Mouse (Mus musculus) limb, embryonic 12.5 days (tissue): ENCODE results near the gene Ankar. TPM values are rescaled to one million over a fixed set of nuclear protein-coding genes. Genes with fewer than 3 reads are reported as not detected.
A peak's percentile ranks its signal among the peaks of the same experiment; 100 is the strongest.

Source experiments
- ATAC-seq: fragments of 200-750 bp; cut with Nextera tagmentation; 2 replicates; pipeline ENCODE4 v1.8.0; 2017; ENCODE audit warnings: low read depth, moderate TSS enrichment; ENCODE audit not compliant: insufficient number of reproducible peaks, insufficient read depth, low FRiP score, low TSS enrichment
- H3K27ac ChIP-seq: fragments of 300-500 bp; sonication (generic); 2 replicates; pipeline ENCODE4 v1.5.1; 2016; ENCODE audit warnings: mild to moderate bottlenecking, moderate library complexity
- H3K27me3 ChIP-seq: fragments of 300-500 bp; sonication (generic); 2 replicates; pipeline ENCODE4 v1.6.1; 2016; ENCODE audit warnings: mild to moderate bottlenecking, moderate library complexity
- H3K36me3 ChIP-seq: fragments of 300-500 bp; sonication (generic); 2 replicates; pipeline ENCODE4 v1.6.1; 2016; ENCODE audit warnings: mild to moderate bottlenecking, moderate library complexity
- H3K4me1 ChIP-seq: fragments of 300-500 bp; sonication (generic); replicated peaks from 2 replicates; pipeline ENCODE4 v1.6.1; 2016
- H3K4me2 ChIP-seq: fragments of 300-500 bp; sonication (generic); 2 replicates; pipeline ENCODE4 v1.6.1; 2016; ENCODE audit warnings: mild to moderate bottlenecking, moderate library complexity
- H3K4me3 ChIP-seq: fragments of 300-500 bp; sonication (generic); replicated peaks from 2 replicates; pipeline ENCODE4 v1.5.1; 2016; ENCODE audit warnings: mild to moderate bottlenecking
- H3K9ac ChIP-seq: fragments of 300-500 bp; sonication (generic); replicated peaks from 2 replicates; pipeline ENCODE4 v1.6.1; 2016; ENCODE audit warnings: mild to moderate bottlenecking, moderate library complexity
- H3K9me3 ChIP-seq: fragments of 300-500 bp; sonication (generic); 2 replicates; pipeline ENCODE4 v1.6.1; 2016; ENCODE audit warnings: mild to moderate bottlenecking, moderate library complexity
- WGBS: fragments of 180-500 bp; shearing (Covaris S2); methylation state at CpG from one replicate; pipeline ENCODE4 v1.1.7; 2016; 5-methylcytosine and 5-hydroxymethylcytosine counted together
- polyA plus RNA-seq: library from polyadenylated mRNA; unstranded; fragments of >200 nt; fragmentation: Nextera tagmentation; extraction: Ambion mirVana; gene quantifications from 2 replicates; pipeline ENCODE4 v1.2.1, GENCODE M21; 2016

Gene Ankar
- polyA plus RNA-seq, 1 experiment from 2014 or later = not detected

DNA sequence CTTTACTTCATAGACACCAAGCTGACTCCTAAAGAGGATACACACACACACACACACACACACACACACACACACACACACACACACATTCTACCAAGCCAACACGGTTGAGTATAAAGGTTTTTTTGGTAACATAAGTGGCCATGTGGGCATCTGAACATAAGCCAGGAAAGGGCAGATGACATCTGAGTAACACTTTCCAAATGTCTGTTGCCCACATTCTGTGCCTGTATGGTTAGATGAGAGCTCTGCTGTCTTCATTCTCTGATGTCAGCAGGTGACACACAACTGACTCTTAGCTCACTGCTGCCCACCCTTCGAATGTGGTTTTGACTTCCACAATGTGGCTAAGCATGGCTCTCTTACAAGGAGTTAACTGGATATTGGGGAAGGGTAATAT, 24.0 kb upstream of the Ankar start:
- Histone ChIP-seq H3K36me3 (peaks cover 8% of the 10 kb centered on the region; the same call in 1 of the 2 replicates), H3K27me3 (no peaks in the 10 kb centered on the region), H3K9me3 (no peaks in the 10 kb centered on the region), H3K4me3 (no peak overlapping the region), H3K4me2 (no peak overlapping the region), H3K4me1 (peaks cover 14% of the 10 kb centered on the region), H3K27ac (no peak overlapping the region), H3K9ac (no peak overlapping the region)
- WGBS = 85% methylated on average over 2 of the region's 2 CpGs
- ATAC-seq = no peak

GRCm38 (mm10) chr1:72722646-72723045, 22.3 kb upstream of the Ankar start:
- ATAC-seq = no peak
- Histone ChIP-seq H3K9me3 (no peaks in the 10 kb centered on the region), H3K4me3 (no peak overlapping the region), H3K4me2 (no peak overlapping the region), H3K27me3 (no peaks in the 10 kb centered on the region), H3K9ac (no peak overlapping the region), H3K27ac (no peak overlapping the region), H3K4me1 (no peaks in the 10 kb centered on the region), H3K36me3 (peaks cover 10% of the 10 kb centered on the region; the same call in 1 of the 2 replicates)
- WGBS = 51% methylated on average over 8 of the region's 8 CpGs

- no peaks in the 10 kb centered on the region for H3K4me1 ChIP-seq
- H3K36me3 ChIP-seq = peaks cover 16% of the 10 kb centered on the region
- ATAC-seq = no peak
Measured at GRCm38 (mm10) chr1:72720115-72720725, 19.8 kb upstream of the Ankar start.

DNA sequence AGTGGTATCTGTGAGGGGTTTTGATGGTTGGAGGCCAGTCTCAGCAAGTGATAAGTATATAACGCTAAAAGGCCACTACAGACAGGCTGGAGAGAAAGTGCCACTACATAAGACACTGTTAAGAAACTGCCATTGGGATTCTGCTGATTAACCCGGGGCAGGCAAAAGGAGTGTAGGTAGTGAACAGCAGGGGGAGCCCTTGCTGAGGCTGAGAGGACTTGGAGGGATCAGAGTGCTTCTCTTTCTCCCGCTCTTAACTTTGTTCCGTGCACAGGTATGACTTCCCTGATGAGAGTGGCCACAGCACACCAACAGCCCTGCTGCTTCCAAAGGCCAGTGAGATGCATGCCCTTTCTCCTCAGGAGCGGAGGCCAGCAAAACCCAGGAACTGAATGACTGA, 18.5 kb upstream of the Ankar start:
- Histone ChIP-seq H3K27ac (no peak overlapping the region), H3K4me3 (no peak overlapping the region), H3K27me3 (no peaks in the 10 kb centered on the region), H3K4me2 (no peak overlapping the region), H3K9ac (no peak overlapping the region; the same call in 1 of the 2 replicates), H3K36me3 (peaks cover 30% of the 10 kb centered on the region), H3K4me1 (peaks cover 2% of the 10 kb centered on the region; the same call in 1 of the 2 replicates), H3K9me3 (no peaks in the 10 kb centered on the region)
- no peak for ATAC-seq
- 27% methylated on average over 5 of the region's 5 CpGs for WGBS

More at GRCm38 (mm10) chr1:72720115-72720725, 19.8 kb upstream of the Ankar start:
- no peak overlapping the region for H3K9ac ChIP-seq
- H3K4me2 ChIP-seq = no peak overlapping the region
- H3K9me3 ChIP-seq = no peaks in the 10 kb centered on the region
- 48% methylated on average over 6 of the region's 6 CpGs for WGBS
- H3K27me3 ChIP-seq = no peaks in the 10 kb centered on the region
- H3K27ac ChIP-seq = no peak overlapping the region
- no peak overlapping the region for H3K4me3 ChIP-seq

GRCm38 (mm10) chr1:72717540-72717939, 17.2 kb upstream of the Ankar start:
- peaks cover 41% of the 10 kb centered on the region for H3K36me3 ChIP-seq

GRCm38 (mm10) chr1:72716926-72717325, 16.5 kb upstream of the Ankar start:
- Histone ChIP-seq H3K9ac (no peak overlapping the region), H3K9me3 (no peaks in the 10 kb centered on the region), H3K27ac (no peak overlapping the region), H3K27me3 (no peaks in the 10 kb centered on the region), H3K4me3 (no peak overlapping the region), H3K4me1 (peaks cover 16% of the 10 kb centered on the region), H3K4me2 (no peak overlapping the region), H3K36me3 (peaks cover 43% of the 10 kb centered on the region)
- WGBS = 11% methylated on average over 5 of the region's 5 CpGs
- ATAC-seq = no peak

More at GRCm38 (mm10) chr1:72717540-72717939, 17.2 kb upstream of the Ankar start:
- Histone ChIP-seq H3K9ac (no peak overlapping the region), H3K4me2 (no peak overlapping the region), H3K27ac (no peak overlapping the region), H3K27me3 (no peaks in the 10 kb centered on the region), H3K4me3 (no peak overlapping the region), H3K4me1 (peaks cover 10% of the 10 kb centered on the region), H3K9me3 (no peaks in the 10 kb centered on the region)
- ATAC-seq = no peak
- 95% methylated on average over 7 of the region's 7 CpGs for WGBS

DNA sequence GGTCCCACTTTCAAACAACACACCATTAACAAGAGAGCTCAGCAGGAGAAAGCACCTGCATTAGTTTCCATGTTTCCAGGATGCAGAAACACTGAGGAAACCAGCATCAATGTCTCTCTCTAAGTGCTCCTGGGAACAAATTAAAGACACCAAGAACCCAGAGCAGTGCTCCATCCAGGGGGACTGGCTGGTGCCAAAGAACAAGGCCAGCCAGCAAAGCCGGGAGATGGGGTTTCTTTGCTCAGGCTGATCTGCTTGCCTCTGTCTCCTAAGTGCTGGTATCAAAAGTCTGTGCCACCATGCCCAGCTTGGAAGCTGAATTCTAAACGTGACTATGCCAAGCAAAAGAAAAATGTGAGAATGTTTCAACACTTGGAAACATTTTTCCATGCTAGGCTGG, 16.0 kb upstream of the Ankar start:
- Histone ChIP-seq H3K9me3 (no peaks in the 10 kb centered on the region), H3K4me3 (no peak overlapping the region), H3K4me2 (no peak overlapping the region), H3K27ac (peak overlapping the region; percentile 23; the same call in 1 of the 2 replicates), H3K4me1 (peaks cover 16% of the 10 kb centered on the region), H3K9ac (no peak overlapping the region), H3K36me3 (peaks cover 43% of the 10 kb centered on the region), H3K27me3 (no peaks in the 10 kb centered on the region)
- ATAC-seq = no peak
- 49% methylated on average over 2 of the region's 2 CpGs for WGBS

DNA sequence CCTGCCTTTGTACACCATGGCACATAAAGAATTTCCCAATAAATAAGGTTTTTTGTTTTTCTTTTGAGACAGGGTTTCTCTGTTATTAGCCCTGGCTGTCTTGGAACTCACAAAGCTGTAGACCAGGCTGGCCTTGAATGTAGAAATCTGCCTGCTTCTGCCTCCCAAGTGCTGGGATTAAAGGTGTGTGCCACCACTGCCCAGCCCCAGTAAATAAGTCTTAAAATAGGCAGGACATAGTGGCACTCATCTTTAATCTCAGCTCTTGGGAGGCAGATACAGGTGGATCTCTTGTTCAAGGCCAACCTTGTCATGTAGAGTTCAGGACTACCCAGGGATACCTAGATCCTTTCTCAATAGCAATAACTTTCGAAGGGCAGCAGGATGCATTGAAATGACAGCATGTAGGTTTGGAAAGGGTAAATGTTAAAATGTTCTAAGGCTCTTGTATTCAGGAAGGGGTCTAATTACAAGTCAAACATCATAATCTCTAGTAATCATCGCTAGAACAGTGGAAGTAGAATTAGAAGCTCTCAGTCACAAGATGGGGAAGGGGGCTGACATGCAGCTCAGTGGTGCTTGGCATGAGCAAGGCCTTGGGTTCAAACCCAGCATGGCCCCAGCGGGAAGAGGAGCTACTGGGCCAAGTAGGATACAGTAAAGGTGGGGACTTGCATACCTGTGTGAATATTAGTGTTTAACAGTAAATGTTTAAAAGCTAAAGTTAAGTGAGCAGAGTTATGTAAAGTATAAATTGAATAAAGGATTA, 15.4 kb upstream of the Ankar start:
- Histone ChIP-seq H3K36me3 (peaks cover 43% of the 10 kb centered on the region), H3K9me3 (no peaks in the 10 kb centered on the region), H3K27ac (no peak overlapping the region), H3K27me3 (no peaks in the 10 kb centered on the region), H3K9ac (no peak overlapping the region), H3K4me1 (peaks cover 16% of the 10 kb centered on the region), H3K4me3 (no peak overlapping the region), H3K4me2 (no peak overlapping the region)
- no peak for ATAC-seq
- 87% methylated on average over 3 of the region's 3 CpGs for WGBS

DNA sequence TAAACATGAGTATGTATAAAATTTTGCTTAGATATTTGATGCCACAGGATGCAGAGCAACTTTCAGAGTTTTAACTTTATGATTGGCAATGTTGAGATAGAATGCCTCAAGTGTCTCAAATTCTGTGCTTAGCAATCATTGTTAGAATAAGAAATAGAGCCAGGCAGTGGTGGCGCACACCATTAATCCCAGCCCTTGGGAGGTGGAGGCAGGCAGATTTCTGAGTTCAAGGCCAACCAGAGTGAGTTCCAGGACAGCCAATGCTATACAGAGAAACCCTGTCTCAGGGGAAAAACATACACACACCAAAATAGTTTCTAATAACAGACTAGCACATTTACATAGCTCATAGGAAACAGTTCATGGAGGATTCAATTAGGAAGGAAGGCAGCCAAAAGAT, 14.7 kb upstream of the Ankar start:
- Histone ChIP-seq H3K9me3 (no peaks in the 10 kb centered on the region), H3K4me3 (no peak overlapping the region), H3K36me3 (peaks cover 38% of the 10 kb centered on the region), H3K4me1 (peaks cover 16% of the 10 kb centered on the region), H3K27me3 (no peaks in the 10 kb centered on the region), H3K4me2 (no peak overlapping the region), H3K9ac (no peak overlapping the region), H3K27ac (no peak overlapping the region)
- ATAC-seq = no peak
- WGBS = 93% methylated on average over 1 of the region's 1 CpGs

- WGBS = 68% methylated on average over 4 of the region's 4 CpGs
- no peaks in the 10 kb centered on the region for H3K9me3 ChIP-seq
- peaks cover 37% of the 10 kb centered on the region for H3K36me3 ChIP-seq
- peaks cover 16% of the 10 kb centered on the region for H3K4me1 ChIP-seq
- ATAC-seq = no peak
- no peak overlapping the region for H3K4me3 ChIP-seq
- H3K27ac ChIP-seq = no peak overlapping the region
- H3K9ac ChIP-seq = no peak overlapping the region
- H3K4me2 ChIP-seq = no peak overlapping the region
- H3K27me3 ChIP-seq = no peaks in the 10 kb centered on the region
Measured at GRCm38 (mm10) chr1:72714547-72714946, 14.2 kb upstream of the Ankar start.

- H3K27ac ChIP-seq = peak overlapping the region; percentile 81
- under 1% methylated on average over 17 of the region's 17 CpGs for WGBS
- H3K27me3 ChIP-seq = no peaks in the 10 kb centered on the region
- peak overlapping the region; percentile 71 for H3K4me3 ChIP-seq
- peak overlapping the region; percentile 80 for H3K4me2 ChIP-seq
- ATAC-seq = no peak
- peak overlapping the region; percentile 89 for H3K9ac ChIP-seq
- peaks cover 33% of the 10 kb centered on the region for H3K36me3 ChIP-seq
- H3K9me3 ChIP-seq = no peaks in the 10 kb centered on the region
- H3K4me1 ChIP-seq = peaks cover 16% of the 10 kb centered on the region
Measured at GRCm38 (mm10) chr1:72711684-72712083, 11.3 kb upstream of the Ankar start.
